Mouse (Mus musculus): ENCODE results near the gene Dlg2.

GRCm38 (mm10) chr7:91262031-91262951, 785.8 kb downstream of the Dlg2 start:
- TF ChIP-seq POLR2A (IDR thresholded peaks at IDR 0.05; ENCODE audit: insufficient read depth, low read depth, low read length) (no peak), CTCF (IDR thresholded peaks at IDR 0.05) (no peak)
